ENCODE assay signal across 9 mouse cellular contexts in genomic region chr8:82601556-82601955, GRCm38 (mm10).
DNase-seq lines count a peak whose midpoint lies in the region; ATAC-seq and TF ChIP-seq lines count a peak whose summit lies in the region.
"Had no signal": no experiment of that assay in that cellular context is flagged by ENCODE, and none has a peak within 500 bp of the region (broad histone marks: within the 10 kb centered on the region; RNA-seq: fewer than 3 reads in every experiment).

No protein-coding gene starts in this region.

- no peak overlapping the region for H3K27ac ChIP-seq in midbrain, postnatal 0 days (ENCODE audit: low read depth, low read length)
- H3K27ac ChIP-seq in midbrain, embryonic 10.5 days (replicated peaks) = no peak overlapping the region
- no peak overlapping the region for H3K27ac ChIP-seq in intestine, embryonic 16.5 days (ENCODE audit: low read length)
- H3K27ac ChIP-seq: embryonic facial prominence, embryonic 15.5 days had no signal

- ATAC-seq in midbrain, postnatal 0 days (ENCODE audit: low FRiP score) = no peak
- ATAC-seq in intestine, embryonic 16.5 days = peak; percentile 72

- no peak for TF ChIP-seq CTCF in midbrain, postnatal 0 days (IDR thresholded peaks at IDR 0.05)

- no peak overlapping the region for H3K4me2 ChIP-seq in midbrain, postnatal 0 days (ENCODE audit: low read depth, low read length, poor library complexity, severe bottlenecking)
- H3K4me2 ChIP-seq in intestine, embryonic 16.5 days (ENCODE audit: low read depth, low read length) = no peak overlapping the region
- H3K4me2 ChIP-seq: embryonic facial prominence, embryonic 15.5 days had no signal

- no peak overlapping the region for H3K4me3 ChIP-seq in midbrain, postnatal 0 days (ENCODE audit: low read depth, low read length)
- no peak overlapping the region for H3K4me3 ChIP-seq in midbrain, embryonic 10.5 days
- H3K4me3 ChIP-seq in intestine, embryonic 16.5 days (ENCODE audit: low read length) = no peak overlapping the region
- H3K4me3 ChIP-seq: embryonic facial prominence, embryonic 15.5 days had no signal

- H3K9ac ChIP-seq in midbrain, postnatal 0 days (replicated peaks; ENCODE audit: low read length, poor library complexity, severe bottlenecking) = no peak overlapping the region
- H3K9ac ChIP-seq in intestine, embryonic 16.5 days (ENCODE audit: low read depth, low read length) = no peak overlapping the region
- H3K9ac ChIP-seq: embryonic facial prominence, embryonic 15.5 days had no signal

- no peaks in the 10 kb centered on the region for H3K27me3 ChIP-seq in midbrain, postnatal 0 days (ENCODE audit: insufficient read depth, low read length)
- H3K27me3 ChIP-seq in midbrain, embryonic 10.5 days (ENCODE audit: low read depth, poor library complexity, severe bottlenecking) = no peaks in the 10 kb centered on the region
- no peaks in the 10 kb centered on the region for H3K27me3 ChIP-seq in intestine, embryonic 16.5 days (replicated peaks; ENCODE audit: control insufficient read depth, insufficient read depth, low read length)
- H3K27me3 ChIP-seq: embryonic facial prominence, embryonic 15.5 days had no signal

- no peaks in the 10 kb centered on the region for H3K36me3 ChIP-seq in midbrain, postnatal 0 days (ENCODE audit: insufficient read depth, low read length)
- H3K36me3 ChIP-seq in midbrain, embryonic 10.5 days = no peaks in the 10 kb centered on the region
- H3K36me3 ChIP-seq in intestine, embryonic 16.5 days (ENCODE audit: control insufficient read depth, insufficient read depth, low read length) = no peaks in the 10 kb centered on the region
- H3K36me3 ChIP-seq: embryonic facial prominence, embryonic 15.5 days had no signal

- 35% methylated on average over 3 of the region's 3 CpGs for WGBS in midbrain, postnatal 0 days
- 46% methylated on average over 3 of the region's 3 CpGs for WGBS in midbrain, embryonic 10.5 days
- 16% methylated on average over 3 of the region's 3 CpGs for WGBS in intestine, embryonic 16.5 days

- DNase-seq in cerebellum, postnatal 14 days = peak; percentile 74 to 78
- no peak for DNase-seq in cerebellum, adult 11 months
- DNase-seq in midbrain, postnatal 0 days (ENCODE audit: low spot score) = peak; percentile 71
- DNase-seq in midbrain, embryonic 10.5 days (ENCODE audit: low spot score) = no peak
- DNase-seq in testis, postnatal 10 days (ENCODE audit: low spot score) = peak; percentile 58
- no peak for DNase-seq in left cerebral cortex, adult 8-10 months (ENCODE audit: low spot score in 2 of 2)
- no peak for DNase-seq in right cerebral cortex, postnatal 4 days

- no peaks in the 10 kb centered on the region for H3K4me1 ChIP-seq in midbrain, postnatal 0 days (ENCODE audit: insufficient read depth, low read length)
- H3K4me1 ChIP-seq in midbrain, embryonic 10.5 days = no peaks in the 10 kb centered on the region
- H3K4me1 ChIP-seq in intestine, embryonic 16.5 days (ENCODE audit: control insufficient read depth, insufficient read depth, low read length) = no peaks in the 10 kb centered on the region
- H3K4me1 ChIP-seq: embryonic facial prominence, embryonic 15.5 days had no signal

- H3K9me3 ChIP-seq in midbrain, postnatal 0 days (ENCODE audit: low read length) = no peaks in the 10 kb centered on the region
- H3K9me3 ChIP-seq in midbrain, embryonic 10.5 days (replicated peaks) = no peaks in the 10 kb centered on the region
- no peaks in the 10 kb centered on the region for H3K9me3 ChIP-seq in intestine, embryonic 16.5 days (ENCODE audit: control insufficient read depth, low read length)
- H3K9me3 ChIP-seq: embryonic facial prominence, embryonic 15.5 days had no signal

Comparison
In these comparisons a context has a peak if more than half of its experiments do, and no peak if none do; other contexts are left out.
1. DNase-seq: peak in cerebellum, postnatal 14 days (2 of 2), midbrain, postnatal 0 days (single experiment) and testis, postnatal 10 days (single experiment); none in cerebellum, adult 11 months (single experiment), midbrain, embryonic 10.5 days (single experiment), left cerebral cortex, adult 8-10 months (0 of 2) and right cerebral cortex, postnatal 4 days (single experiment).